Mouse (Mus musculus): ENCODE measurements around the gene Plekhd1.

- TF ChIP-seq CTCF (IDR thresholded peaks at IDR 0.05; ENCODE audit: borderline replicate concordance, insufficient read depth, low read length) (peak; percentile 62; the same call in 1 of the 2 replicates), POLR2A (IDR thresholded peaks at IDR 0.05; ENCODE audit: low read depth, low read length) (no peak)
Observed at GRCm38 (mm10) chr12:80730567-80730966, 38.2 kb downstream of the Plekhd1 start.
